Mouse (Mus musculus) left cerebral cortex, postnatal 10 days (tissue): ENCODE data around the gene Abhd16b. TPM values are rescaled to one million over a fixed set of nuclear protein-coding genes. Genes with fewer than 3 reads are reported as not detected.

Source experiments
- DNase-seq, 2 experiments: peaks; one replicate each; pipeline ENCODE4 v3.0.0; 2021 to 2022; ENCODE audit warnings: low spot score in 2 of 2, mixed read lengths in 1 of 2; ENCODE audit errors: extremely low spot score in 1 of 2
- intact Hi-C: fragments of 180-260 bp; cut with DNase I; formaldehyde crosslinking; loops from one replicate; pipeline ENCODE4 v1.15.1; 2025
- total RNA-seq, 2 experiments: library from RNA; stranded (reverse); gene quantifications; 2 replicates each; pipeline ENCODE4 v1.2.3; 2021

Abhd16b gene
- total RNA-seq, 2 experiments from 2014 or later, result not detected

DNA sequence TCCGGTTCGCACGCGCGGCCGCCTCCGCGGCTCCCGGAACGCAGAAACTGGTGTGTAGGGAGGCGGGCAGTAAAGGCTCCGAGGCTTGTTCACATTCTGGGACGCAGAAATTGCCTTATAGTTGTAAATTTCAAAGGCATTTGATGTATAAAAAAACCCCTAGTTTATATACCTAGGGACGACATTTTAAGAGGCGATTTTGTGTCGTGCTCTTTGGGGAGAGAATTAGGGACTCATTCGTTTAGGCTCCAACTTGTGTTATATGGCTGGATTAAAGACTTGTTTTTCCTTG lies 27.9 kb downstream of the Abhd16b start:
- intact Hi-C loops, result loop anchor here (5.0 kb wide), 1 partner anchor 56 kb away; no protein-coding TSS in a partner anchor

GRCm38 (mm10) chr2:181521491-181521890 lies 28.5 kb downstream of the Abhd16b start:
- DNase-seq, result no peak

More for the DNA sequence above, 27.9 kb downstream of the Abhd16b start:
- no peak for DNase-seq

GRCm38 (mm10) chr2:181522811-181523210 lies 29.8 kb downstream of the Abhd16b start:
- intact Hi-C loops, result loop anchor here (5.0 kb wide), 1 partner anchor 54 kb away; no protein-coding TSS in a partner anchor
- DNase-seq, result peak; percentile 27 to 39

More at GRCm38 (mm10) chr2:181521491-181521890, 28.5 kb downstream of the Abhd16b start:
- intact Hi-C loops, result loop anchor here (5.0 kb wide), 1 partner anchor 56 kb away; no protein-coding TSS in a partner anchor

- no peak for DNase-seq
- intact Hi-C loops, result no loop called here
Observed at GRCm38 (mm10) chr2:181525526-181525925, 32.5 kb downstream of the Abhd16b start.

GRCm38 (mm10) chr2:181529076-181529475 lies 36.1 kb downstream of the Abhd16b start:
- DNase-seq, result no peak
- intact Hi-C loops, result no loop called here

DNA sequence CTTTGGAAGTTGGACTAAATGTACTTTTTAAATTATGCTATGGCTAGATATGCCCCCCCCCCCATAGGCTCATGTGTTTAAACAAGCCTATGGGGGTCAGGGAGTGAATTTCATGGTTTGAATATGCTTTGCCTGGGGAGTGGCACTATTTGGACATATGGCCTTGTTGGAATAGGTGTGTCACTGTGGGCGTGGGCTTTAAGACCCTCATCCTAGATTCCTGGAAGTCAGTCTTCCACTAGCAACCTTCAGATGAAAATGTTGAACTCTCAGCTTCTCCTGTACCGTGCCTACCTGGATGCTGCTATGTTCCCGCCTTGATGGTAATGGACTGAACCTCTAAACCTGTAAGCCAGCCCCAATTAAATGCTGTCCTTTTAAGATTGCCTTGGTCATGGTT lies 39.6 kb downstream of the Abhd16b start:
- intact Hi-C loops, result no loop called here
- DNase-seq, result no peak

GRCm38 (mm10) chr2:181536410-181536809 lies 43.4 kb downstream of the Abhd16b start:
- intact Hi-C loops, result no loop called here
- no peak for DNase-seq

DNA sequence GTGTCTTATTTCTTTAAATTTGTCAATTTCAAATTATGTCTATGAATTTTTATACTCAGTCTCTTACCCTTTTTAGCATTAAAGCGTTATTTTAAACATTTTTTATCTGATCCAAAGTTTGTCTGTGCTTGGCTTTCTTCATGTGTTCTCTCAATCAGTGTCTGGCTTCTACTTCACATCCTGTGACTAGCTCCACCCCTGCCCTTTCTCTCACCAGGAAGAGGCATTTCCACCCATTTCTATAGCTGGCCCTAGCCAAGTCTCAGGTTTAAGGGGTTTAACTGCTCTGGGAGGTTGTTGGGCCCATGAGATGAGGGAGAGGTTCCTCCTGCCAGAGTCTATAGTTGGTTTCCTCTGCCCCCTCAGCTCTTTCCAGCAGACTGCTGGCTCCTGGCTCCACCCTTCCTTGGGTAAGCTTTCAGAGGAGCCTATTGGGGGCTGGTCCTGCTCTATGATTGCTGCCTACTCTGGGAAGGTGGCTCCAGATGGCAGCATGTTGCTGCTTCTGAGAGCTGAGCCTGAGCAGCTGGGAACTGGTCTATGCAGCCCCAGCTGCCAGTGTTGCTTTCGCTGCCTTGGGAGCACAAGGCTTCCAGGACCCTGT lies 44.5 kb downstream of the Abhd16b start:
- DNase-seq, result peak; percentile 31 to 61

DNA sequence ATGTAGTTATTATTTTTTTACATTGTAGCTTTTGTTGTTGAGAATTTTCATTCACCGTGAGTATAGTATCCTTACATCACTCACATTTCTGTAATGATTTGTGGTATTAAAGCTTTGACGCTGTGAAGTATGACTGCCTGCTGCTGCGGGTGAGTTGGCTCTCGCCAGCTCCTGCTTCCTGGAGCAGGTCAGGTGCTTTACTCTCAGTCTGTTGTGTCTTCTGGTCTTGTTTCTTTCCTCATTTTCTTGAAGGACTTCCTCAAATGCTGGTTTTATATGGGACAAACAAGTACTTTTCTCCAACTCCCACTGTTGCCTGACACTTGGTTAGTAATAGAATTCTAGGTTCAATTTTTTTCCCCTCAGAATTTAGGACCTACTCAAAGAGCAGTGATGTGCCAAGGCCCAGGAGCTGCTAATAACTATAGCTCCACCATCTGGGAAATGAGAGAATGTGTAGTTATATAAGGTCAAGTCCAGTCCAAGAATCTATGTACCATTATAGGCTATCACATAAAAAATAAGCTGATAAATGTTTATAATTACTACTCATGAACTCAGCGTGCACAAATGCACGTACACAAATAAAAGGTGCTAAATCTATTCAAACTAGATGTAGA lies 48.9 kb downstream of the Abhd16b start:
- DNase-seq, result no peak
- intact Hi-C loops, result no loop called here

More for the DNA sequence above, 44.5 kb downstream of the Abhd16b start:
- intact Hi-C loops, result no loop called here

Other genes starting within 250 kb of the Abhd16b start
- gene Gmeb2, start 205.2 kb upstream of the Abhd16b start, total RNA-seq, result 10 to 100 TPM; 15.5 to 17.6 TPM
- 1,000 to 10,000 TPM; 1,052 to 1,067 TPM for gene Stmn3, start 178.7 kb upstream of the Abhd16b start, total RNA-seq
- 10 to 100 TPM; 41.1 to 46.6 TPM for gene Rtel1, start 173.5 kb upstream of the Abhd16b start, total RNA-seq
- gene Zgpat, start 128.3 kb upstream of the Abhd16b start, total RNA-seq, result 10 to 100 TPM; 55.9 to 60.5 TPM
- 10 to 100 TPM; 39.8 to 44.2 TPM for gene Arfrp1, start 127.8 kb upstream of the Abhd16b start, total RNA-seq
- gene Lime1, start 113.1 kb upstream of the Abhd16b start, total RNA-seq, result 10 to 100 TPM; 30.1 to 32.9 TPM
- gene Zbtb46, start 33.8 kb upstream of the Abhd16b start, total RNA-seq, result 10 to 100 TPM; 17.1 to 19.9 TPM
- gene Tpd52l2, start 3.9 kb downstream of the Abhd16b start, total RNA-seq, result 10 to 100 TPM; 75.5 to 77.2 TPM
- gene Dnajc5, start 27.3 kb downstream of the Abhd16b start, total RNA-seq, result 100 to 1,000 TPM; 320 to 333 TPM
- gene Uckl1, start 91.7 kb downstream of the Abhd16b start, total RNA-seq, result 10 to 100 TPM; 34.7 to 53.6 TPM
- 10 to 100 TPM; 44.9 to 48.8 TPM for gene Prpf6, start 98.7 kb downstream of the Abhd16b start, total RNA-seq
- 100 to 1,000 TPM; 139 to 152 TPM for gene Zfp512b, start 99.6 kb downstream of the Abhd16b start, total RNA-seq
- 10 to 100 TPM; 27.1 to 28.8 TPM for gene Samd10, start 106.0 kb downstream of the Abhd16b start, total RNA-seq
- gene Gm29797, start 163.8 kb downstream of the Abhd16b start, total RNA-seq, result under 1 TPM in 1 of 2 experiments, not detected in 1; 0.67 TPM
- gene Sox18, start 178.4 kb downstream of the Abhd16b start, total RNA-seq, result 10 to 100 TPM; 13.9 to 14.7 TPM
- 10 to 100 TPM; 57.3 to 62.7 TPM for gene Tcea2, start 187.1 kb downstream of the Abhd16b start, total RNA-seq
- gene Rgs19, start 200.8 kb downstream of the Abhd16b start, total RNA-seq, result 10 to 100 TPM; 48.8 to 57.2 TPM
- not detected for gene Lkaaear1, start 205.2 kb downstream of the Abhd16b start, total RNA-seq
- 10 to 100 TPM; 75.4 to 82.2 TPM for gene Oprl1, start 221.8 kb downstream of the Abhd16b start, total RNA-seq